Mouse (Mus musculus): ENCODE results near the gene Hmga1b. TPM values are rescaled to one million over a fixed set of nuclear protein-coding genes. Genes with fewer than 3 reads are reported as not detected.
A peak's percentile ranks its signal among the peaks of the same experiment; 100 is the strongest.

The Hmga1b gene
- polyA plus RNA-seq, 1 experiment: 7.0 TPM

DNA sequence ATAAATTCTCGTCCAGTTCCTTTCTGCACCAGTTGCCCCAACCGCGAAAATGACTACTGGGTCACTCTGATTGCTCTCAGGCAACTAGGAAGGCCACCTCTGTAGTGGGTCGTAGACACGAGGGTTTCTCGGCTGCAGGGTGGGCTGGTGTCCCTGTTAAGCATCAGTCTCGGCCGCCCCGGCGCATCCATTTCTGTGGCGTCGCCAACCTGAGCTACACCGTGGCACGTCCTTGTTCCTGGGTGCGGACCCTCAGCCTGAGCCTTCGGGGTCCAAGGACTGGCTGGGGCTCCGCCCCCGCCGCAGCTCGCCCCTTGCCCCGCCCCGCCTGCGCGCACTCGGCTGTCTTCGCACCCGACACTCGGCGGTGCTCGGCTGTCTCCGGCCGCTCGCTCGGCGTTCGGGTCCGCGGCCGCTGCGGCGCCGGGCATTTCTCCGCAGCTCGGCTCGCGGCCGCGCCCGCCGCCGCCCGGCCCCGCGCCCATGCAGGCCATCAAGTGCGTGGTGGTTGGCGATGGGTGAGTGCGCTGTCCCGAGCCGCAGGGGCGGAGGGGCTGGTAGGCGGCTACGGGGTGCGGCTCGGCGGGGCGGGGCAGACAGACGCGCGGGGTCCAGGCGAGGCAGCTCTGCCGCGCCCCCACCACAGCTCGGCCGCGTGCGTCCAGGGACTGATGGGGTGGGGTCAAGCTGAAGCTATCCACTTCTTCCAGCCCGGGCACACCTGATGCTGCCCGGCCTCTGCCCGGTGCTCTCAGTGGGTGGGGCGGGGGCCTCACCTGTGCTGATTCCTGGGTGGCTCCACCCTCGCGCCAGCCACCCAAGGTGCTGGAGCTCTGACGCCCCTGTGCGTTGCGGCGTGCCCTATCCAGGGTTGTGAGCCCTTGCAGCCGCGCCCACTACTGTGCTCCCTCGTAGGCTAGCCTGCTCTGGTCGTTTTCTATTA lies 41.2 kb upstream of the Hmga1b start, which contains the start of gene Rac3:
Gene Rac3 (plus strand): TSS at position 347 of the 943 bp plus-strand sequence.
- Histone ChIP-seq H3K4me3 (ENCODE audit: control insufficient read depth, low read depth, low read length) (peak within 1 kb of the TSS; percentile 46), H3K36me3 (ENCODE audit: control insufficient read depth, insufficient read depth, low read length) (no peaks in the 10 kb centered on the region), H3K27ac (ENCODE audit: control insufficient read depth, insufficient read depth, low read depth, low read length) (no peak within 1 kb of the TSS), H3K27me3 (ENCODE audit: control insufficient read depth, insufficient read depth, low read length) (no peaks in the 10 kb centered on the region), H3K4me1 (ENCODE audit: control insufficient read depth, insufficient read depth, low read length) (peaks cover 17% of the 10 kb centered on the region)
- TF ChIP-seq CTCF (IDR thresholded peaks at IDR 0.05; ENCODE audit: control insufficient read depth, insufficient read depth, insufficient replicate concordance, low read depth, low read length) (no peak), POLR2A (IDR thresholded peaks at IDR 0.05; ENCODE audit: control insufficient read depth, low read depth, low read length) (no peak)

DNA sequence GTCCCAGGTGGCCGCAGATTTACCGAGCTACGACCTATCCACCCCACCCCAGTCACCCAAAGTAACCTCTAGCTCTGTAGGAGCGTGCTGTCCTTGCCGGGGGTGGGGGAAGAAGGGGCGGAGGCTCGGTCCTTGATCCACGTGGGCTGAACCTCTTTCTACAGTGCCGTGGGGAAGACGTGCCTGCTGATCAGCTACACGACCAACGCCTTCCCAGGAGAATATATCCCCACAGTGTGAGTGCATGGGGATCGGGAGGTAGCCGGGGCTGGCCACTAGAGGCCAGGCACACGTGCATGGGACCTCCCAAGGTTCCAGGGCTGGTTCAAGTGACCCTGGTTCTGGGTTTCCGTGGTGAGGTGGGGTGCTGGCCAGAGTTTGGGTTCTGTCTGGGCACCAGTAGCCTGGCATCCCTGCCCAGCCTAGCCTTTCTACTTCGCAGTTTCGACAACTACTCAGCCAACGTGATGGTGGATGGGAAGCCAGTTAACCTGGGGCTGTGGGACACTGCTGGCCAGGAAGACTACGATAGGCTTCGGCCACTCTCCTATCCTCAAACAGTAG lies 40.4 kb upstream of the Hmga1b start:
- no peak overlapping the region for H3K27ac ChIP-seq (ENCODE audit: control insufficient read depth, insufficient read depth, low read depth, low read length)
- H3K4me1 ChIP-seq (ENCODE audit: control insufficient read depth, insufficient read depth, low read length): peaks cover 21% of the 10 kb centered on the region
- no peaks in the 10 kb centered on the region for H3K36me3 ChIP-seq (ENCODE audit: control insufficient read depth, insufficient read depth, low read length)
- H3K27me3 ChIP-seq (ENCODE audit: control insufficient read depth, insufficient read depth, low read length): no peaks in the 10 kb centered on the region
- TF ChIP-seq CTCF (IDR thresholded peaks at IDR 0.05; ENCODE audit: control insufficient read depth, insufficient read depth, insufficient replicate concordance, low read depth, low read length) (no peak), POLR2A (IDR thresholded peaks at IDR 0.05; ENCODE audit: control insufficient read depth, low read depth, low read length) (no peak)
- peak overlapping the region; percentile 46 for H3K4me3 ChIP-seq (ENCODE audit: control insufficient read depth, low read depth, low read length)

DNA sequence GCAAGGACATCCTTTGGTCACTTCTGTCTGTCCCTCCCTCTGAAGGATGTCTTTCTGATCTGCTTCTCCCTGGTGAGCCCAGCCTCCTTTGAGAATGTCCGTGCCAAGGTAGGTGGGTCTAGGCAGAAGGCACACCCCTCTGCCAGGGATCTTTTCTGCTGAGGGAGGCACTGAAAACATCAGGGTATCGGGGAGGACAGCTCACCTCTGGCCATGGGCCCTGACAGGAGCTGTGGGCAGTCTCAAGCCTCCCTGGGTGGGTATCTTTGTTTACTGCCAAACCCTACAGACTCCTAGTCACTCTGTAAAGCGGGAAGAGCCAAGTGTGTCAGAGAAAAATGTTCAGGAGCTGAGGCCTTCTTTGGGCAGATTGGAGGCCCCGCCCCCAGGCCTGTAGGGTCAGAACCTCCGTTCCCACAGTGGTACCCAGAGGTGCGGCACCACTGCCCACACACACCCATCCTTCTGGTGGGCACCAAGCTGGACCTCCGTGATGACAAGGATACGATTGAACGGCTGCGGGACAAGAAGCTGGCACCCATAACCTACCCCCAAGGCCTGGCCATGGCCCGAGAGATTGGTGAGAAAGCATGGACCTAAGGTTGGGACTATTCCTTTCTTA lies 39.7 kb upstream of the Hmga1b start:
- H3K4me3 ChIP-seq (ENCODE audit: control insufficient read depth, low read depth, low read length): no peak overlapping the region
- no peaks in the 10 kb centered on the region for H3K27me3 ChIP-seq (ENCODE audit: control insufficient read depth, insufficient read depth, low read length)
- no peak for TF ChIP-seq CTCF (IDR thresholded peaks at IDR 0.05; ENCODE audit: control insufficient read depth, insufficient read depth, insufficient replicate concordance, low read depth, low read length)
- no peak for TF ChIP-seq POLR2A (IDR thresholded peaks at IDR 0.05; ENCODE audit: control insufficient read depth, low read depth, low read length)
- H3K36me3 ChIP-seq (ENCODE audit: control insufficient read depth, insufficient read depth, low read length): no peaks in the 10 kb centered on the region
- no peak overlapping the region for H3K27ac ChIP-seq (ENCODE audit: control insufficient read depth, insufficient read depth, low read depth, low read length)
- H3K4me1 ChIP-seq (ENCODE audit: control insufficient read depth, insufficient read depth, low read length): peaks cover 21% of the 10 kb centered on the region

DNA sequence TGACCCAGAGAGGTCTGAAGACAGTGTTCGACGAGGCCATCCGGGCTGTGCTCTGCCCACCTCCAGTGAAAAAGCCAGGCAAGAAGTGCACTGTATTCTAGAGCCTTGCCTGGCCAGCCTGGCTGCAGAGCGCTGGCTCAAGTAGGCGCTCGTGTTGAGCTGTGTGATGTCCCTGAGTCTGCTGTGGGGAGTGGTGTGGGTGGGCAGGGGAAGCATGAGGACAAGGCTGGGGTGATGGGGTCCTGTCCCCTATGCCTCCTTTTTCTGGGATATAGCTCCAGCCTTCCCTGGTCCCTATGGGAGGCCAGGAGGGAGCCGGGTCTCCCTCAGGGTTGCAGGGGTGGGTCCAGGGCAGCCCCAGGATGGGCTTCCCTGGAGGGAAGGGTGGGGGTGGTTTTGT lies 39.1 kb upstream of the Hmga1b start:
- H3K4me1 ChIP-seq (ENCODE audit: control insufficient read depth, insufficient read depth, low read length): peaks cover 21% of the 10 kb centered on the region
- H3K4me3 ChIP-seq (ENCODE audit: control insufficient read depth, low read depth, low read length): no peak overlapping the region
- no peaks in the 10 kb centered on the region for H3K27me3 ChIP-seq (ENCODE audit: control insufficient read depth, insufficient read depth, low read length)
- TF ChIP-seq CTCF (IDR thresholded peaks at IDR 0.05; ENCODE audit: control insufficient read depth, insufficient read depth, insufficient replicate concordance, low read depth, low read length) (no peak), POLR2A (IDR thresholded peaks at IDR 0.05; ENCODE audit: control insufficient read depth, low read depth, low read length) (no peak)
- no peak overlapping the region for H3K27ac ChIP-seq (ENCODE audit: control insufficient read depth, insufficient read depth, low read depth, low read length)
- H3K36me3 ChIP-seq (ENCODE audit: control insufficient read depth, insufficient read depth, low read length): no peaks in the 10 kb centered on the region

DNA sequence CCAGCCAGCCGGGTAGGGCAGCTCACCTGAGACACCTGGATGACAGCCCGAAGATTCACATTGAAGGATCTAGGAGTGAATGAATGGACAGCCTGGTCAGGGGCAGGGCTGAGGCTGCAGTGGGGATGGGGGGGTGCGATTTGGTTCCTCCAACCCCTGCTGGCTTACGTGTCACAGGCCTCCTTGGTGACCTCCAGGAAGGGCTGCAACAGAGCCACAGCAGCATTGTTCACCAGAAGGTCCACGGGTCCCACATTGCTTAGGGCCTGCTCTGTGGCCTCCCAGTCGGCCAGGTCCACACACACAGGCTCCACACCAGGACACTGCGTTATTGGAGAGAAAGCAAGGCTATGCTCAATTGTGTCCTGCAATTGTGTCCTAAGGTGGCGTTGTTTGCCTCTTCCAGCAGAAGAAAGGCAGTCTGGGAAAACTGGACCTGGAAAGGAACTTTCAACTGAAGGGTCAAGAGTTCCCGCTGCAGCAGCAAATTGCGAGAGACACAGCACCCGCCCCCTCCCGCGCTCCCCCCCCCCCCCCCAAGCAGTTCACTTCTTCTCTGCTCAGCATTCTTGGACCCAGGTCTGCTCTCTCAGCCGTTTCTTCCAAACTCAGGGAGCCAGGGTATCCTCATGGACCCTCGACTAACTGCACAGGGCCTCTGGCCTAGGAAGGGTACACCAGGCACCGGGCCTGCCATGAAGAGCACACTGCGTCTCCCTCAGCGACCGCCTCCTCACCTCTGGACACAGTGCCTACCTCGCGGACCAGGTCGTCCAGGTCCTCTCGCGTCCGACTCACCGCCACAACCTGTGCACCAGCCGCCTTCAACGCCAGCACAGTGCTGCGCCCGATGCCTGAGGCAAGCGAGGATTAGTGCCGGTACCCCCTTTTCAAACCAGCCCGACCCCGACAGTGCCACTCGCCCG lies 36.1 kb upstream of the Hmga1b start:
- Histone ChIP-seq H3K36me3 (ENCODE audit: control insufficient read depth, insufficient read depth, low read length) (no peaks in the 10 kb centered on the region), H3K27me3 (ENCODE audit: control insufficient read depth, insufficient read depth, low read length) (no peaks in the 10 kb centered on the region), H3K4me3 (ENCODE audit: control insufficient read depth, low read depth, low read length) (peak overlapping the region; percentile 71), H3K4me1 (ENCODE audit: control insufficient read depth, insufficient read depth, low read length) (peaks cover 18% of the 10 kb centered on the region), H3K27ac (ENCODE audit: control insufficient read depth, insufficient read depth, low read depth, low read length) (no peak overlapping the region)
- TF ChIP-seq CTCF (IDR thresholded peaks at IDR 0.05; ENCODE audit: control insufficient read depth, insufficient read depth, insufficient replicate concordance, low read depth, low read length) (no peak), POLR2A (IDR thresholded peaks at IDR 0.05; ENCODE audit: control insufficient read depth, low read depth, low read length) (no peak)

DNA sequence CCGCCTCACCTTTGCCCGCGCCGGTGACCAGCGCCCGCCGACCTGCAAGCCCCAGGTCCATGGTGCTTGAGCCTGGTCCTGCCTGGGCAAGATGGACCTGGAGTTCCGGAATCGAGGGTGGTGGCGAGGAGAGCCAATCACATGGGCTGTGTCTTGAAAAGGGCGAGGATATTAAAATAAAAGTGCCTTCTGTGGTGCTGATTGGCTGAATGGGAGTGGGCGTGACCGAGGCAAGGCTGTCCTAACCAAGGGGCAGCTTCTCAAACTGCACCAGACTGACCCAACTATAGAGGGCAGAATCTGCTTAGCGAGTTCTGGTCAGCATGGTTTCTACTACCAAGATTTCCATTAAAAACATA lies 35.4 kb upstream of the Hmga1b start, which contains the start of gene Dcxr:
Gene Dcxr (minus strand): TSS at position 113 of the 359 bp plus-strand sequence.
- peak within 1 kb of the TSS; percentile 71 for H3K4me3 ChIP-seq (ENCODE audit: control insufficient read depth, low read depth, low read length)
- H3K4me1 ChIP-seq (ENCODE audit: control insufficient read depth, insufficient read depth, low read length): peaks cover 12% of the 10 kb centered on the region
- TF ChIP-seq CTCF (IDR thresholded peaks at IDR 0.05; ENCODE audit: control insufficient read depth, insufficient read depth, insufficient replicate concordance, low read depth, low read length): peak; percentile 27; the same call in 1 of the 2 replicates
- no peak for TF ChIP-seq POLR2A (IDR thresholded peaks at IDR 0.05; ENCODE audit: control insufficient read depth, low read depth, low read length)
- H3K27me3 ChIP-seq (ENCODE audit: control insufficient read depth, insufficient read depth, low read length): no peaks in the 10 kb centered on the region
- no peak within 1 kb of the TSS for H3K27ac ChIP-seq (ENCODE audit: control insufficient read depth, insufficient read depth, low read depth, low read length)
- no peaks in the 10 kb centered on the region for H3K36me3 ChIP-seq (ENCODE audit: control insufficient read depth, insufficient read depth, low read length)

Measured in testis, adult 2 months (tissue).